Mouse (Mus musculus) adrenal gland, postnatal 14 days (tissue): Measurements from ENCODE around the gene Iqch. TPM values are rescaled to one million over a fixed set of nuclear protein-coding genes. Genes with fewer than 3 reads are reported as not detected.
A peak's percentile ranks its signal among the peaks of the same experiment; 100 is the strongest.

Experiments used
- DNase-seq: peaks from one replicate; pipeline ENCODE4 v3.0.0; 2021; ENCODE audit warnings: mixed read lengths
- long read RNA-seq, 2 experiments: library from polyadenylated mRNA; stranded (forward); transcript quantifications; one replicate each; pipeline ENCODE4 v2.0.0; 2021
- total RNA-seq: library from RNA; stranded (reverse); gene quantifications from 2 replicates; pipeline ENCODE4 v1.2.3, GENCODE M21; 2021

Gene Iqch
- 0.30 and 0.44 TPM in 2 replicates for total RNA-seq
- long read RNA-seq, experiment 1, result 0 reads
- long read RNA-seq, experiment 2, result 0 reads

- DNase-seq, result peak; percentile 99
These were observed at the start of gene Iqch, which contains the start of gene Aagab for GRCm38 (mm10) chr9:63602043-63602939. Gene Iqch (minus strand): TSS chr9:63602493. Gene Aagab (plus strand): TSS chr9:63602660.

- DNase-seq, result peak; percentile 18
These were observed 49.3 kb upstream of the Iqch start for GRCm38 (mm10) chr9:63651594-63651993.

GRCm38 (mm10) chr9:63650905-63651304 lies 48.6 kb upstream of the Iqch start:
- peak; percentile 21 for DNase-seq

- DNase-seq, result peak; percentile 65
These were observed 47.7 kb upstream of the Iqch start for GRCm38 (mm10) chr9:63649841-63650545.

GRCm38 (mm10) chr9:63648520-63648918 lies 46.2 kb upstream of the Iqch start:
- no peak for DNase-seq

GRCm38 (mm10) chr9:63647581-63648519 lies 45.6 kb upstream of the Iqch start:
- no peak for DNase-seq

GRCm38 (mm10) chr9:63645084-63645483 lies 42.8 kb upstream of the Iqch start:
- DNase-seq, result peak; percentile 11

GRCm38 (mm10) chr9:63644011-63644410 lies 41.7 kb upstream of the Iqch start:
- no peak for DNase-seq

GRCm38 (mm10) chr9:63641983-63642646 lies 39.8 kb upstream of the Iqch start:
- DNase-seq, result no peak

- DNase-seq, result no peak
These were observed 33.8 kb upstream of the Iqch start for GRCm38 (mm10) chr9:63636113-63636512.

- DNase-seq, result no peak
These were observed 31.0 kb upstream of the Iqch start for GRCm38 (mm10) chr9:63633334-63633733.

GRCm38 (mm10) chr9:63632924-63633323 lies 30.6 kb upstream of the Iqch start:
- DNase-seq, result no peak

GRCm38 (mm10) chr9:63632045-63632444 lies 29.8 kb upstream of the Iqch start:
- DNase-seq, result no peak

- no peak for DNase-seq
These were observed 22.9 kb upstream of the Iqch start for GRCm38 (mm10) chr9:63625090-63625756.

GRCm38 (mm10) chr9:63623895-63624569 lies 21.7 kb upstream of the Iqch start:
- no peak for DNase-seq

GRCm38 (mm10) chr9:63617967-63618366 lies 15.7 kb upstream of the Iqch start:
- no peak for DNase-seq

- no peak for DNase-seq
These were observed 12.0 kb upstream of the Iqch start for GRCm38 (mm10) chr9:63614018-63614985.

- no peak for DNase-seq
These were observed 11.3 kb upstream of the Iqch start for GRCm38 (mm10) chr9:63613569-63613968.
